Mouse (Mus musculus) heart, embryonic 11.5 days (tissue): ENCODE results near the gene Ccser2. TPM values are rescaled to one million over a fixed set of nuclear protein-coding genes. Genes with fewer than 3 reads are reported as not detected.

Experiments used
- ATAC-seq: fragments of 200-750 bp; cut with Nextera tagmentation; replicated peaks from 2 replicates; pipeline ENCODE4 v1.8.0; 2017; ENCODE audit warnings: moderate library complexity; ENCODE audit not compliant: insufficient number of reproducible peaks, low FRiP score, low TSS enrichment
- H3K27ac ChIP-seq: fragments of 300-500 bp; sonication (generic); 2 replicates; pipeline ENCODE4 v1.5.1; 2014; ENCODE audit warnings: mild to moderate bottlenecking, low read depth, low read length
- H3K27me3 ChIP-seq: fragments of 300-500 bp; sonication (generic); 2 replicates; pipeline ENCODE4 v1.6.1; 2014; ENCODE audit warnings: mild to moderate bottlenecking, low read length, mixed read lengths; ENCODE audit not compliant: control insufficient read depth, insufficient read depth
- H3K36me3 ChIP-seq: fragments of 300-500 bp; sonication (generic); 2 replicates; pipeline ENCODE4 v1.6.1; 2014; ENCODE audit warnings: mild to moderate bottlenecking, low read length, moderate library complexity, mixed read lengths; ENCODE audit not compliant: control insufficient read depth, insufficient read depth
- H3K4me1 ChIP-seq: fragments of 300-500 bp; sonication (generic); 2 replicates; pipeline ENCODE4 v1.6.1; 2014; ENCODE audit warnings: low read length; ENCODE audit not compliant: control insufficient read depth, insufficient read depth
- H3K4me2 ChIP-seq: fragments of 300-500 bp; sonication (generic); 2 replicates; pipeline ENCODE4 v1.6.1; 2014; ENCODE audit warnings: mild to moderate bottlenecking, moderate library complexity
- H3K4me3 ChIP-seq: fragments of 300-500 bp; sonication (generic); 2 replicates; pipeline ENCODE4 v1.5.1; 2014; ENCODE audit warnings: low read depth, low read length
- H3K9ac ChIP-seq: fragments of 300-500 bp; sonication (generic); 2 replicates; pipeline ENCODE4 v1.6.1; 2014; ENCODE audit warnings: mild to moderate bottlenecking, low read depth, low read length, moderate library complexity
- H3K9me3 ChIP-seq: fragments of 300-500 bp; sonication (generic); replicated peaks from 2 replicates; pipeline ENCODE4 v1.6.1; 2016; ENCODE audit warnings: low read length; ENCODE audit not compliant: control insufficient read depth
- WGBS: fragments of 180-500 bp; shearing (Covaris S2); extraction: QIAGEN DNeasy Blood & Tissue Kit; methylation state at CpG from one replicate; pipeline ENCODE4 v1.1.7; 2014; ENCODE audit not compliant: insufficient replicate concordance; 5-methylcytosine and 5-hydroxymethylcytosine counted together
- polyA plus RNA-seq: library from polyadenylated mRNA; unstranded; fragments of >200 nt; fragmentation: Nextera tagmentation; extraction: Ambion mirVana; gene quantifications from 2 replicates; pipeline ENCODE4 v1.2.1, GENCODE M21; 2014

Ccser2 gene
- polyA plus RNA-seq, 1 experiment from 2014 or later = 39.0 TPM

DNA sequence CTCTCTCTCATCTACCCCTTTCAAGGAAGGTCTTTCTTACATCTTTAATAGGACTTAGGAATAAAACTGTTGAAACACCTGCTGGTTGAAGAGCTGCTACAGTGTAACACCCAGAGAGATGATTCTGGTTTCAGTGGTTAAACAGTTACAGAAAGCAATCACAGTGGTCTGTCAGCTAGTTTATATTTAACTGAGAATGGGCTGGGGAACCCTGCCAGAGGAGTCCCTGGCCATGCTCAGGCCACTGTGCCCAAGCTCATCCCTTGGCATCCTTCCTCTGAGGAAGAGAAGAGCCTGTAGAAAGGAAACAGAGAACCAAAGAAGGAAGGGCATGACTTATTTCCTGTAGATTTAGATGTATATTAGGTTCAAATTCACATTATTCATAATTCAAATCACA lies 21.2 kb upstream of the Ccser2 start:
- Histone ChIP-seq H3K36me3 (no peaks in the 10 kb centered on the region), H3K4me3 (no peak overlapping the region), H3K9ac (no peak overlapping the region), H3K27ac (no peak overlapping the region), H3K9me3 (no peaks in the 10 kb centered on the region), H3K4me1 (no peaks in the 10 kb centered on the region), H3K27me3 (no peaks in the 10 kb centered on the region), H3K4me2 (no peak overlapping the region)
- ATAC-seq = no peak

GRCm38 (mm10) chr14:36985693-36986092 lies 17.1 kb upstream of the Ccser2 start:
- no peak overlapping the region for H3K9ac ChIP-seq
- no peak overlapping the region for H3K4me2 ChIP-seq
- no peak overlapping the region for H3K4me3 ChIP-seq
- H3K27me3 ChIP-seq = no peaks in the 10 kb centered on the region
- no peaks in the 10 kb centered on the region for H3K4me1 ChIP-seq
- ATAC-seq = no peak
- 70% methylated on average over 3 of the region's 3 CpGs for WGBS
- H3K36me3 ChIP-seq = no peaks in the 10 kb centered on the region
- H3K27ac ChIP-seq = no peak overlapping the region
- H3K9me3 ChIP-seq = no peaks in the 10 kb centered on the region

DNA sequence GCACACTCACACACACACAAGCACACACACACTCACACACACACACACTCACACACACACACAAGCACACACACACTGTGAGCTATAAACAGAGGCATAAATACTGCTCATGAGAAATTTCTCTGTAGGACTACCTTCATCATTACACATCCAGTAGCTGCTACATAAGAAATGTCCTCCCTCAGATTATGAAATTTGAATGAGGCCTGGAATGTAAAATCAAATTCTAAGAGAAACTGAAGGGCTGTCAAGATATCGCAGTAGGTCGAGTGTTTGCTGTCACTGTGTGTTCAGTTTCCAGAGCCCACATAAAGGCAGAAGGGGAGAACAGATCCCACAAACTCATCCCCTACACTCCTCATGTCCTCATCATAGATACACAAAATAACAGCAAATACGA lies 6.4 kb upstream of the Ccser2 start:
- 83% methylated on average over 3 of the region's 3 CpGs for WGBS
- ATAC-seq = no peak

GRCm38 (mm10) chr14:36971211-36971610 lies 2.6 kb upstream of the Ccser2 start:
- no peaks in the 10 kb centered on the region for H3K27me3 ChIP-seq
- H3K4me3 ChIP-seq = no peak overlapping the region
- H3K4me1 ChIP-seq = no peaks in the 10 kb centered on the region
- ATAC-seq = no peak
- H3K4me2 ChIP-seq = no peak overlapping the region
- no peak overlapping the region for H3K9ac ChIP-seq
- 72% methylated on average over 4 of the region's 4 CpGs for WGBS
- no peak overlapping the region for H3K27ac ChIP-seq
- no peaks in the 10 kb centered on the region for H3K36me3 ChIP-seq
- H3K9me3 ChIP-seq = no peaks in the 10 kb centered on the region

More for the DNA sequence above, 6.4 kb upstream of the Ccser2 start:
- no peak overlapping the region for H3K9ac ChIP-seq
- no peaks in the 10 kb centered on the region for H3K4me1 ChIP-seq
- H3K4me3 ChIP-seq = no peak overlapping the region
- H3K27ac ChIP-seq = no peak overlapping the region
- H3K36me3 ChIP-seq = no peaks in the 10 kb centered on the region
- H3K27me3 ChIP-seq = no peaks in the 10 kb centered on the region
- no peaks in the 10 kb centered on the region for H3K9me3 ChIP-seq
- H3K4me2 ChIP-seq = no peak overlapping the region

- Histone ChIP-seq H3K36me3 (no peaks in the 10 kb centered on the region), H3K27ac (no peak overlapping the region), H3K27me3 (no peaks in the 10 kb centered on the region), H3K4me2 (no peak overlapping the region), H3K9me3 (no peaks in the 10 kb centered on the region), H3K4me1 (no peaks in the 10 kb centered on the region), H3K4me3 (no peak overlapping the region), H3K9ac (no peak overlapping the region)
- no peak for ATAC-seq
- WGBS = 86% methylated on average over 3 of the region's 3 CpGs
These were observed 1.4 kb upstream of the Ccser2 start for GRCm38 (mm10) chr14:36969861-36970420.

DNA sequence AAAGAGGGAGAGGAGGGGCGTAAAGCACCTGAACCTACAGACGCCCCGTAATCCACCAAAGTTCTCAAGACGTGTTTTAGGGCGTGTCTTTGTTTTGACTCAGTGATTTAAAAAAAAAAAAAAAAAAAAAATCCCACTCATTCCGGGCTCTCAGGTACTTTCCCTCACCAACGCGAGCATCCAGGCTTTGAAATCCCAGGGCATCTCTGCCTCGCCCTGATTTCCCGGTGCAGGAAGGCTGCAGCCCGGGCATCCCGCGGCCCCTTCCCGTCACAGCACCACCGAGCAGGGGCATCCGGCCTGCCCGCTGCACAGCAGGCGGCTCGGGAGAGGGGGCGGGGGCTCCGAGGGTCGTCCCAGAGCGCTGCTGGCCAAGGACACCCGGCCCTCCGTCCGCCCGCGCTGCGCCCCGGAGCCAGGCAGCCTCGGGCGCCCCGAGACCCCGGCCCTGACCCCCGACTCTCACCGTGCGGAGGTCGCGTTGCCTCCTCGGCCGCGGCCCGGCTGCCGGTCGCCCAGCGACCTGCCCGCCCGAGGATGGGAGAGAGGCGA lies 425 bp downstream of the Ccser2 start:
- WGBS = under 1% methylated on average over 39 of the region's 49 CpGs
- Histone ChIP-seq H3K9ac (peak overlapping the region; percentile 86), H3K27ac (peak overlapping the region; percentile 86), H3K27me3 (no peaks in the 10 kb centered on the region), H3K9me3 (no peaks in the 10 kb centered on the region), H3K36me3 (no peaks in the 10 kb centered on the region), H3K4me3 (peak overlapping the region; percentile 92), H3K4me2 (peak overlapping the region; percentile 78), H3K4me1 (no peaks in the 10 kb centered on the region)
- ATAC-seq = peak; percentile 75

DNA sequence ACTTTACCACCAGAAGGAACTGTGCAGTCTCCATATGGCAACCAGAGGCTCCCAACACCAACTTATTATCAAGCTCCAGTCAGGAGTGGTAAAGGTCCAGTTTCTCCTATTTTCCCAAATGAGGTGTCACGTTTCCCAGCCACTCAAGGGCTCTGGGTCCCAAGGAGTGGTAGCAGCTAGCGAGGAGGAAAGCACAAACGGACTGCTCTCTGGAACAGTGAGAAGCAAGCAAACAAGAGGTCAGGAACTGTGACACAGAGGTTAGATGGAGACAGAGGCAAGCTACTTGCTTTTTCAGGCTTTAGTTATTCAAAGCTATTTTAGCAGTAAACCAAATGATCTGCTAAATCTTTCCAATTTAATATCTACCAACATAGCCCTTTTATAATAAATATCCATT lies 3.2 kb downstream of the Ccser2 start:
- Histone ChIP-seq H3K4me3 (no peak overlapping the region), H3K36me3 (no peaks in the 10 kb centered on the region), H3K4me2 (no peak overlapping the region), H3K4me1 (no peaks in the 10 kb centered on the region), H3K27me3 (no peaks in the 10 kb centered on the region), H3K27ac (no peak overlapping the region), H3K9me3 (no peaks in the 10 kb centered on the region), H3K9ac (no peak overlapping the region)
- no peak for ATAC-seq
- 43% methylated on average over 3 of the region's 3 CpGs for WGBS

- WGBS = 85% methylated on average over 2 of the region's 2 CpGs
- Histone ChIP-seq H3K9me3 (no peaks in the 10 kb centered on the region), H3K27me3 (no peaks in the 10 kb centered on the region), H3K4me2 (no peak overlapping the region), H3K27ac (no peak overlapping the region), H3K9ac (no peak overlapping the region), H3K4me3 (no peak overlapping the region), H3K4me1 (no peaks in the 10 kb centered on the region), H3K36me3 (no peaks in the 10 kb centered on the region)
- no peak for ATAC-seq
These were observed 6.1 kb downstream of the Ccser2 start for GRCm38 (mm10) chr14:36962477-36962876.

DNA sequence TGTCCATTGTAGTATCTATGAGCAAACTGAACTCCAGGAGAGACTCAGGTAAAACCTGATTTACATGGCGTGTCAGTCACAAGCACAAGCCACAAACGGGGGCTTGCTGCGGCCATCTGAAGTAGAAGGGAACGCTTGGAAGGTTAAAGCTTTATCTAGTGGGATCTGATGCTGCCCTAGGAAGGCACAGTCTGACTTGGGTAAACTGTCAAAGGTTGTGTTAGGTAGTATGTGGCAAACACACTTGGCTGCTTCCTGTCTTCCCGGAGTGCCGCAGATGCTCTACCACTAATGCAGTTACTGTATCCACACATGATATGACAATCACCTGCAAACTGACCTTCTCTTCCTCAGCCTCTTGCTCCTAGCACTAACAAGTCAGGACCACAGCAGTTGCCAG lies 10.9 kb downstream of the Ccser2 start:
- H3K4me2 ChIP-seq = no peak overlapping the region
- H3K9me3 ChIP-seq = no peaks in the 10 kb centered on the region
- H3K9ac ChIP-seq = no peak overlapping the region
- H3K27me3 ChIP-seq = no peaks in the 10 kb centered on the region
- H3K4me3 ChIP-seq = no peak overlapping the region
- H3K36me3 ChIP-seq = no peaks in the 10 kb centered on the region
- H3K27ac ChIP-seq = no peak overlapping the region
- 89% methylated on average over 6 of the region's 6 CpGs for WGBS
- H3K4me1 ChIP-seq = 0 out of 2 replicates have a peak, but pooled peaks cover under 1% of the 10 kb centered on the region
- no peak for ATAC-seq
